Mouse (Mus musculus): Measurements from ENCODE around the gene Ttc25.

The Ttc25 gene

DNA sequence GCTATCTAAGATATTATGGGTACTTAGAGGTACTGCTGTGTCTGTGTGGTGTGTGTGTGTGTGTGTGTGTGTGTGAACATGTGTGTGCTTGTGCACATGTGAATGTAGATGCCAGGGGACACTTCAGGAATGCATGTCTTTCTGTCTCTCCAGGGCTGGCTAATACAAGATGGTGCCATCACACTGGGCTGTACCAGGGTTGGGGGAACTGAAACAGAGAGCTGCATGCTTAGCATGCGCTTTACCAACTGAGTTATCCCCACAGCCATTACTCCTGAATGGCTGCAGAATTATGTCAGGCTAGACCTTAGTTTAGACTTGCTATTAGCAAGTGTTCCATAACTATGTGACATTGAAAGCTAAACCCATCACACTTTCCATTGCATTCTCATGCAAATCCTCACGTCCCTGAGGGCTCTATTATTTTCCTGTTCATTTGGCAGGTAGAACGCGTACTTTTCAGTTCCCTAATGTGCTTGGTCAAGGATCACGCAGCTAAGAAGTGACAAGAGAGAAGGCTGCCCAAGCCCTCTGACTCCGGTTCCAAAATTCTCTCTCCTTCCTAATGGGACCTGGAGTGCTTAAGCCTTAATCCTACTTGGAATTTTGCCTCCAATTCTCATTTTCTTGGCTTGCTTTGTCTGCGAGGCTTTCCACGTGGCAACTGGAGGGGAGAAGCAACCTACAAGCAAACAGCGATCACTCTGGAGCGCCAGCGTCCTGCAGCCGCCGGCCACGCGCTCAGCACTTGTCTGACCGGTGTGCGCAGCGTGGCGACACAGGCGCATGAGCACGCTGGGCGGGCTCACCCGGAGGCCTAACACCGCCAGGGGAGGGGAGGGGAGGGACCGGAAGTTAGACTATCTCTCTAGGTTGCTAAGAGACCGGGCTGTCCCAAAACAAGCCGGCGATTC is at the start of gene Ttc25:
Ttc25 (plus strand) TSS at position 776 of the 914 bp plus-strand sequence.
- DNase-seq, result peak; percentile 81 to 83

- DNase-seq, result no peak
Measured at GRCm38 (mm10) chr11:100500241-100500640, 45.2 kb upstream of the Ttc25 start.

DNA sequence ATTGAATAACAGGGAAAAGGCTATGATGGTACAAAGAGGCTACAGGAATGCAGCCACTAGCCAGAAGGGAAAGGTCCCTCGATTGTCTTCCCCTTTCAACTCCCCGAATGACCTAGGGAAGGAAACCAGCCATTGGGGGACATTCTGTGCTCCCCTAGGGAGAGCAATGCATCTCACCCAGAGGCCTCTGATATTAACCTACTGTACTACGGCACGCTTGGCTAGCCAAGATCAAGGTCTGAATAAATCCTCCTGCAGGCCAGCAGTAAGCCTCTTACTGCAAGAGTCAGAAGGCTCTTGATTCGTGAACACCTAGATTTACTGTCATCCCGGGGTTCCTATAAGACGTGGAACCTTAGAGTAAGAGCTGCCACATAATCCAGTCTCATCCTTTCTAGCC is 44.8 kb upstream of the Ttc25 start:
- no peak for DNase-seq

- no peak for DNase-seq
Measured at GRCm38 (mm10) chr11:100501321-100501720, 44.1 kb upstream of the Ttc25 start.

DNA sequence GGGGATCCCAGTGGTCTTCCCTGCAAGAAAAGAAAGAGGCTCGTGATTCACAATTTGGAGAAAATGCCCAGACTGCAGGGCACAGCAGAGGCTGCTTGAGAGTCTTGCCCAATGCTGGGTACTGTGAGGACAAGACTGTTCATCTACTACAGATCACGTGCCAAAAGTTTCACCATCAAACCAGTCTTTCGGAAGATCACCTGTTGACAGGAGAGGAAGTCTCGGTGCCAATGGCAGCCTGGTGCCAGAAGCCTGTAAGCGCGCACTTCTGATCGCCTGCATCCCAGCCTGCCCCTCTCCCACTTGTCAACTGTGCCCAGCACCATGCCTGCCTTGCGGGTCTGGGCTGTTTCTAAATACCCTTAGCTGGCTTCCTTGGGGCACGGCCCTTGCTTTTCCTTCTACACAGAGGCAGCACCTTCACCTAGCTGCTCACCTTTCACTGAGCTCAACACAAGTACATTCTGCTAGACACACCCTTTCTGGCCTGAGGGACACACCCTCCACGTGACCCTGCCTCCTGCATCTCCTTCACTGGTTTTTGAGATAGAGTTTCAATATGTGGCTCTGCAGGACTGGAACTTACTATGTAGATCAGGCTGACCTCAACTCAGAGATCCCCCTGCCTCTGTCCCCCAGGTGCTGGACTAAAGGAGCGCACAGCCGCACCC is 40.3 kb upstream of the Ttc25 start:
- DNase-seq, result no peak

DNA sequence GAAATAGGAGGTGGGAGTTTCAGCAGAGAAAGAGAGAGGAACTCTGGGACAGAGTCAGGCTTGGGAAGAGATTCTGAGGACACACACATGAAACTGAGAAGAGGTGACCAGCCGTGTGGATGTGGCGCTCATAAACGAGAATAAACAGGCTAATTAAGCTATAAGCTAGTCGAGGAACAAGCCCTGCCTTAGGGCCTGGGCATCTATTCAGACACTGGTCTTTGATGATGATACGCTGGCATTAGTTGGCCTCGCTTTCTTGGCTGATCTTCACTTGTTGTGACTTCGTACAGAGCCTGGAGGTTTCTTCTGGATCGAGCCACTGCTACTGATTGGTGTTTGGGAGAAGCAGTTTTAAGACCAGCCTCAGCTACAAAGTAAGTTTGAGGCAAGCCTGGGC is 39.4 kb upstream of the Ttc25 start:
- no peak for DNase-seq

DNA sequence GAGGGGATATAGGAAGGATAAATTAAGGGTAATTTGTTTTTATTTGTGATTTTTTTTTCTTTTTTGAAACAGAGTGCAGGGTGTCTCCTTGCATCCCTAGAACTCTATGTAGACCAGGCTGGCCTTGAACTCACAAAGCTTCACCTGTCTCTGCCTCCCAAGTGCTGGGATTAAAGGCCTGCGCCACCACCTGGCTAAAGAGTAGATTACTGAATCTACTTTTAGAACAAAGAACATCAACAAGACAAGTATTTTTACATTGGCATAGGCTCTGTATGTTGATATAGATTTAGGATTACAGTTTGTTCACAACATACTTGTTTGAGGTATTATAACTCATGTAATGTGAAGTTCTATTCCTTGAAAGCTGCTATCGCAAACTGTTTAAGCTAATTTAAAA is 34.9 kb upstream of the Ttc25 start:
- DNase-seq, result peak; percentile 29

DNA sequence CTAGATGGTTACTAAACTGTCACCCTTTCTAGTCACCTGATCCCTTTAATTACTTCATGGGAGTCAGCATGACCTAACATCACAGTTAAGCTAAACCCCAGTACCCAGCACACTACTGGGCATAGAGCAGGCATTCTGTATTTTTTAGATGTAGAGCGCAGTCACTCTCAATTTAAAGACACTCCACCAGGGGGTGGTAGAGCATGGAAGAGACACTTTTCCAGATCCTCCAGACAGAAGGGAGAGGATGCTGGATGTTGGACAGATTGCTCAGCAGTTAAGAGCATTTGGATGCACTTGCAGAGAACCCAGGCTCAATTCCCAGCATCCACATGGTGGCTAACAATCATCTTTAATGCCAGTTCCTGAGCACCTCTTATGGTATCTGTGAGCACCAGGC is 33.0 kb upstream of the Ttc25 start:
- DNase-seq, result peak; percentile 21 to 25

DNA sequence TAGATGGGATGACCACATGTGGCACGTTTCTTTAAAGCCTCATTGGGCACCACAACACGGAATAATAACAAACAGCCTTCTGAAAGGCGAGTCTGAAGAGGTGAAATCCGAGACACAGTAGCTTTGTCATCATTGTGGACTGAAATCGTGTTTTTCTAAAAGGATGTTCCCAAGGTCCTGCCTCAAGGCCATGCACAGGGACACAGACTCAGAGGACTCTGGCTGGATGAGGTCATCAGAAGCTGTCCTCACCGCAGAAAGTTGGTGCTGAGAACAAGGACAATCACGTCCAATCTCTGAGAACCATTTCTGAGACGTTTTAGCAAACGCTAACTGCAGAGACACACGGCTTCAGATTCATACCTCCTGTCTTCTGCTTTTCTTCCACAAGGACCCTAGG is 31.7 kb upstream of the Ttc25 start:
- DNase-seq, result no peak

GRCm38 (mm10) chr11:100515061-100515460 is 30.3 kb upstream of the Ttc25 start:
- DNase-seq, result no peak

DNA sequence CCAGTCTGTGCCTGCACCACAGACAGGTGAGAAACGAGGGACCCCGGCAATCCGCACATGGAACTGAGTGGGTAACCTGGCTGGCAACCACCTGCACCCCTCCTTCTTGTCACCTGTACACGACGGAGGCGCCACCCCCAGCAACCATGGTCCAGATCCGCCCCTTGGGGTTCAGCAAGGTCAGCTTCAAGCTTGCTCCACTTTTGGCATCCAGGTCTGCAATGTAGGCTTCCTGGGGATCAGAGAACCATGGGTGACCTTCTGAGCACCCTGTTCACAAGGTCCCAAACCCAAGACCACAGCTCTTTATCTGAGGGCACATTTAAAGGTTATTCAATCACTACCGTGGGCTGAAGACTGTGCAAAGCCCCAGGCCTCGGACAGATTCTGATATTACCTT is 29.6 kb upstream of the Ttc25 start:
- DNase-seq, result no peak

DNA sequence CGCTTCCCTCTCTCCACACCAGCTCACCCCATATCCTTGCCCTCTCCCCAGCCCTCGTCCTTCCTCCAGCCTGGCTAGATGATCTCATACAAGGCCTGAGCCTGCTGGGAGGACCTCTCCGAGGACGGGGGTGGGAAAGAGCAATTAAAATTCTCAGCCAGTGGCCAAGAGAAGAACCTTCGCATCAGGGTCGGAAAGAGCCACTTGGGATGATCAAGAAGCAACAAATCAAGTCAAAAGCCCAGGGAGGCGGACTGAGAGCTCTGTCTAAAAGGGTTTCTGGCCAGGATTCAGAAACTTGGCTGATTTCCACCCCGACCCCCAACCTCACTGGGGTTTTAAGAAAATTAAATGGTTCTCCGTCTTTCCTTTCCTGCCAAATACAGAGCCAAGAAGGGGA is 29.1 kb upstream of the Ttc25 start:
- no peak for DNase-seq

- no peak for DNase-seq
Measured at GRCm38 (mm10) chr11:100518188-100518591, 27.2 kb upstream of the Ttc25 start.

DNA sequence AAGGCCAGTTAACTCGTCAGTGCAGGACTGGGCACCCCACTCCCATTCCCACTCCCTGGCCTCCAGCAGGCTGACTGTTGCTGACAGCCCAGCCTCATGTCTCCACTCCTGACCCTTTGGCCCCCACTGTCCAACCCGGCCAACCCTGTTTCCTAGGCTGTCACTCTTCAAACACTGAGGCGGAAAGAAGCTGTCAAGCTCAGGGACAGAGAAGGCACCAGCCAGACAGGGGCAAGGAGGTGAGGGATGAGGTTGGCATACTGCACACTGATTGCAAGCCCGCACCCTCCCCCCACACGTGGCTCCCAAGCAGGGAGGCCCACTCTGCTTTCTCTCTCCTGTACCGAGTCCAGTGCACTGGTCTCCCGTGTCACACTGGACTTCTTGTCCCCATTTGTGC is 26.2 kb upstream of the Ttc25 start:
- DNase-seq, result no peak

DNA sequence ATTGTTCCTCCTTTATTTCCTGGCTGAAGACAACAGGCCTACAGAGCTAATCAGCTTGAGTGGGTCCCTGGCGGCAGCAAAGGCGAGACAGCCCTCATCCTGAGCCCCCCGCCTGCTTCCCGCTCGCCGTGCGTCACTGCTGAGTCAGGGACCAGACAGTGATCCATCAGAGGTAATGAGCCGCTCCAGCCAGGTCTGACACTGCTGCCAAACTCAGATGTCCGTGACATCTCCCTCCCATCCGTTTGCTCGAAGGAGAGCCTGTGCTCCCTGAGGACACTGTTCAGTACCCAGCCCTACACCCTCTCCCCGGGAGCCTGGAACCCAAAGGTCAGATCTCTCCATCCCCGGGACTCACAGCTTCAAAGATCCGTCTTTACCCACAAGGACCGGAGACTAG is 24.6 kb upstream of the Ttc25 start:
- DNase-seq, result no peak

GRCm38 (mm10) chr11:100524358-100524757 is 21.0 kb upstream of the Ttc25 start:
- no peak for DNase-seq

DNA sequence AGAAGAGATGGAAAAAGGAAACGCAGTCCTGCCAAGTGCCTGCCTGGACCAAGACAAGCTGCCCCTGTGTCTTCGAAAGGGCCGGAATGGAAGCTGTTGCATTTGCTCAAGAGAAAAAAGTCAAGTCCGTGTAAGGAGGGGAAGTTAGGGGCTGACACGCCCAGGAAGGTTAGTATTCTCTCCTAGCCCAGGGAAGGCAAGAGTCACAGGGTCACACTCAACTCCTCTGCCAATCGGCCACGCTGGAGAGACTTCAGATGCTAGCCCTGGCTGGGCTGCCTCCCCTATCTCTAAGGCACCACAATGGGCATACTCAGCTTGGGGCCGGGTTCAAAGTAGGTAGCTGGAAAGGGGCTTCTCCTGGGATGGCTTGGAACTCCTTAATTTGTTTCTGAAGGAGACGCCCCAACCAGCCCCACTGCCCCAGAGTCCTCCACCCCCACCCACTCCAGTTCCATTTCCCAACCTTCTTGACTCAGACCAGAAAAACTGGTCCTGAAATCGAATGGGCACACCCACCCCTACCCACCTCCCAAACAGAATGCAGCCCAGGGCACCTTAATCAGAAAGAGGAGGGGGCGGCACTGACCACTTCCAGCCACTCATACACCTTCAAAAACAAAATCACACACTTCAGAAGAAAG is 20.3 kb upstream of the Ttc25 start:
- no peak for DNase-seq

GRCm38 (mm10) chr11:100526052-100526816 is 19.2 kb upstream of the Ttc25 start:
- DNase-seq, result no peak

DNA sequence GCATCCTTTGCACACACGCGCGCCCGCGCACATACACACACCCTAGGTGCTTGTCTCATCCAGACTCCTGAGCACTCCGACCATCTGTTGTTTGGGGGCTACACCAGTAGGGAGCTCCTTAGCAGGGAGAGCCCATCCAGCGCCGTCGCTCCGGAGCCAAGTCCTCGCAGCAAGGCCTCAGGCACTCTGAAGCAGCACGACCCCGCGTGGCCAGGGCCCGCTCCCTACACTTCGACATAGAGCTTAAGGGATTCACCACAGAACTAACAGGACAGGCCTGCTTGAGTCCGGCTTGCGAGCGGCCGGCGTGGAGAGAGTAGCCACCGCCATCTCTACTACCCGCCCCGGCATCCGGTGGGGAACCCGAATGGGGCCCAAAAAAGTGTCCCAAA is 18.3 kb upstream of the Ttc25 start:
- peak; percentile 46 to 55 for DNase-seq

GRCm38 (mm10) chr11:100527458-100528374 is 17.7 kb upstream of the Ttc25 start, which contains the start of gene Acly:
TSS of gene Acly (minus strand) at chr11:100528000.
- peak; percentile 98 for DNase-seq

DNA sequence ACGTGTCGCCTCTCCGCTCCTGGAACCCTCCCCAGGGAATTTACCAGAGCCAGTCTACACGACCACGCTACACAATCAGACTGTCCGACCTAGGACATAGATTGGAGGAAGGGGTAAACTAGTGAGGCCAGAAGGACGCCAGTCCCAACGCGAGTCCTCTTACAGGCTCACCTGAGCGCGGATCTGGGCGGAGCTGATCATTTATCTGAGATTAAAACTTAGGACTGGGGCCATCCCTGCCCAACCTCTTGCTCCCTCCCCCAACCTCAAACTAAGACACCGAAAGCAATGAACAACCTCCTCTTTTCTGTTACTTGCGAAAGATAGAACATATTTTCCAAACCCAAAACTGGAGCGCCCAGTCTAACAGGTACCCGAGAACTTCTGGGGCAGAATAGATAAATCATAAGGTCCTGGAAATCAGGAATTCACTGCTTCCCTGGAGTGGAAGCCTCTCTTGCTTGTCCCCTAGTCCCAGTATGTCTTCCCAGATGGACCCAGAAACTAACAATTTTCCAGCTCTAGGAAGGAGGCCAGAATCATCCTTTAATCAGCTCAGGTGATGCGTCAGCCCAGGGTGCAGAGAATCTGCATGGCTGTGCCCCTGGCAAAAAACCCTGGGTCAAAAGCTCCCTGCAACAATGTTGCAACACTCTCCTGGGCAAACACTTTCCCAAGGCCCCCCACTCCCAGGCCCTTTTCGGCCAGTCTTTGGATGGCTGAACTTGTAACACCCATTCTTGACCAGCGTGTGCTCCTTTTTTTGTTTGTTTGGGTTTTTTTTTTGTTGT is 16.8 kb upstream of the Ttc25 start:
- no peak for DNase-seq

Measured in B cell, adult 2 months (primary cell).